Comparison of ENCODE assay signal across 13 mouse cellular contexts in the genomic region with DNA sequence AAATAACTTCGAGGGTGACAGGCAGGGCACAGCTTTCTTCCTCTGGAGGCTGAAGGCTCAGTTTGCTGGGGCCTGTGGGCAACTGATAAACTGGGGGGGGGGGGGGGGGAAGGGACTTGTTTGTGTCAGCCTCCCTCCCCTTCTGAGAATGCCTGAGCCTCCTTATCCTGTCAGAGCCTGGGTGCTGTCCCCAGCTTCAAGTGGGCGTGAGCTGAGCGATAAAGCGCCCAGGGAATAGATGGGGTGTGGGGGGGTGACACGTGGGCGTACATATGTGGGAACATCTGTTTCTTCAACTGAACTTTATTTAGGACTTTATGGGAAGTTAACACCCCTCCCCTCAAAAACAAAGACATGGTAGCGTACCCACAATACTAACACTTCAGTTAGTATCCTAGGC. TPM values are rescaled to one million over a fixed set of nuclear protein-coding genes. Genes with fewer than 3 reads are reported as not detected.
DNase-seq lines count a peak whose midpoint lies in the region; ATAC-seq and TF ChIP-seq lines count a peak whose summit lies in the region.
"Had no signal": no experiment of that assay in that cellular context is flagged by ENCODE, and none has a peak within 500 bp of the region (broad histone marks: within the 10 kb centered on the region; RNA-seq: fewer than 3 reads in every experiment).

No protein-coding gene starts in this region.

- peaks cover 22% of the 10 kb centered on the region; the same call in 1 of the 2 replicates for H3K4me1 ChIP-seq in stomach, embryonic 16.5 days (ENCODE audit: control insufficient read depth, insufficient read depth, low read length)

- intact Hi-C loops in left cerebral cortex, adult 2 months (cut with DNase I), result loop anchor here (2.0 to 5.0 kb wide), 2 partner anchors 40 to 161 kb away; no protein-coding TSS in a partner anchor

- peak overlapping the region; percentile 50; the same call in 1 of the 2 replicates for H3K27ac ChIP-seq in left cerebral cortex, adult 2 months
- H3K27ac ChIP-seq in stomach, embryonic 16.5 days (ENCODE audit: low read length), result peak overlapping the region; percentile 87

- H3K4me3 ChIP-seq in left cerebral cortex, adult 2 months, result no peak overlapping the region
- H3K4me3 ChIP-seq in stomach, embryonic 16.5 days (replicated peaks; ENCODE audit: low read length), result no peak overlapping the region

- H3K4me2 ChIP-seq in stomach, embryonic 16.5 days (ENCODE audit: low read depth, low read length), result no peak overlapping the region; the same call in 1 of the 2 replicates

- 62% methylated on average over 7 of the region's 7 CpGs for WGBS in stomach, embryonic 16.5 days

- H3K36me3 ChIP-seq in stomach, embryonic 16.5 days (ENCODE audit: control insufficient read depth, insufficient read depth, low read length), result no peaks in the 10 kb centered on the region
- H3K36me3 ChIP-seq: forebrain, embryonic 10.5 days had no signal

- no peak for DNase-seq in left cerebral cortex, adult 2 months (ENCODE audit: extremely low spot score in 1 of 2, low spot score in 2 of 2)
- DNase-seq in left cerebral cortex, adult 8-10 months (ENCODE audit: low spot score in 2 of 2), result no peak
- peak; percentile 71 for DNase-seq in c-Kit-positive CD71-negative TER-119-negative erythroid progenitor cells, embryonic 14.5 days (ENCODE audit: low read depth)
- DNase-seq in liver, result peak; percentile 94
- no peak for DNase-seq in adrenal gland, adult 2 months
- no peak for DNase-seq in cerebellum, postnatal 36 days
- DNase-seq: cerebellum, postnatal 14 days had no signal

- H3K27me3 ChIP-seq in stomach, embryonic 16.5 days (ENCODE audit: control insufficient read depth, insufficient read depth, low read length), result no peaks in the 10 kb centered on the region
- H3K27me3 ChIP-seq: Patski had no signal

- H3K9ac ChIP-seq in stomach, embryonic 16.5 days (ENCODE audit: low read length), result 0 out of 2 replicates have a peak overlapping the region, but pooled peaks have one; percentile 13

- H3K9me3 ChIP-seq in stomach, embryonic 16.5 days (replicated peaks; ENCODE audit: control insufficient read depth, low read length), result no peaks in the 10 kb centered on the region
- H3K9me3 ChIP-seq: forebrain, embryonic 10.5 days had no signal

- ATAC-seq in stomach, embryonic 16.5 days (ENCODE audit: insufficient read depth, low FRiP score), result no peak
- ATAC-seq: inflammation-experienced regulatory T-cells, adult 6 months; midbrain, embryonic 16.5 days; Patski had no signal

- no peak for TF ChIP-seq CTCF in left cerebral cortex, adult 2 months (IDR thresholded peaks at IDR 0.05)

RNA-seq across cellular contexts. Expression of a gene that starts 2.3 kb away (rescaled TPM):
- 10 to 100 TPM; 40.7 to 41.7 TPM for total RNA-seq in left cerebral cortex, adult 2 months (2021)
- total RNA-seq in left cerebral cortex, adult 8-10 months (2022), result 10 to 100 TPM; 50.5 to 60.6 (median 55.6) TPM
- polyA plus RNA-seq in stomach, embryonic 16.5 days (2015; fragmentation: Nextera tagmentation; extraction: Ambion mirVana), result 55.7 and 60.0 TPM in 2 replicates
- 10 to 100 TPM; 59.3 to 66.6 TPM for total RNA-seq in adrenal gland, adult 2 months (2021)
- 12.2 and 14.7 TPM in 2 replicates for polyA plus RNA-seq in adrenal gland, adult 2 months (2012; rRNA removed)

RNA-seq across cellular contexts. Expression of a gene that starts 2.9 kb away (rescaled TPM):
- not detected for total RNA-seq in left cerebral cortex, adult 2 months (2021)
- under 1 TPM in 2 of 4 experiments, not detected in 2; 0.15 to 0.33 TPM for total RNA-seq in left cerebral cortex, adult 8-10 months (2022)
- 0.05 TPM in 1 of 2 replicates, not detected in the other for polyA plus RNA-seq in stomach, embryonic 16.5 days (2015; fragmentation: Nextera tagmentation; extraction: Ambion mirVana)
- under 1 TPM in 1 of 2 experiments, not detected in 1; 0.31 TPM for total RNA-seq in adrenal gland, adult 2 months (2021)
- 0.30 and 0.55 TPM in 2 replicates for polyA plus RNA-seq in adrenal gland, adult 2 months (2012; rRNA removed)
- total RNA-seq: left cerebral cortex, postnatal 25 days had no signal
- polyA plus RNA-seq: forebrain, embryonic 10.5 days; inflammation-experienced regulatory T-cells, adult 6 months; midbrain, embryonic 16.5 days had no signal

Comparison
In these comparisons a context has a peak if more than half of its experiments do, and no peak if none do; other contexts are left out.
1. DNase-seq: peak in c-Kit-positive CD71-negative TER-119-negative erythroid progenitor cells, embryonic 14.5 days (single experiment) and liver (single experiment); none in left cerebral cortex, adult 2 months (0 of 2), left cerebral cortex, adult 8-10 months (0 of 2), adrenal gland, adult 2 months (single experiment) and cerebellum, postnatal 36 days (0 of 2).